Mouse (Mus musculus) urinary bladder, postnatal 4 days (tissue): ENCODE data around the gene Bspry.

ENCODE experiments used
- DNase-seq, 2 experiments: peaks; one replicate each; pipeline ENCODE4 v3.0.0; 2021 to 2022; ENCODE audit warnings: low spot score in 2 of 2

The Bspry gene

GRCm38 (mm10) chr4:62516079-62516478 lies 36.2 kb downstream of the Bspry start:
- DNase-seq, result no peak

GRCm38 (mm10) chr4:62516579-62516978 lies 36.7 kb downstream of the Bspry start:
- DNase-seq, result no peak

GRCm38 (mm10) chr4:62517046-62517445 lies 37.2 kb downstream of the Bspry start:
- no peak for DNase-seq

GRCm38 (mm10) chr4:62517538-62518415 lies 37.9 kb downstream of the Bspry start:
- no peak for DNase-seq

- DNase-seq, result peak in 1 of 2 experiments; percentile 34
These were observed 38.7 kb downstream of the Bspry start for GRCm38 (mm10) chr4:62518416-62519121.

- no peak for DNase-seq
These were observed 39.4 kb downstream of the Bspry start for GRCm38 (mm10) chr4:62519122-62519848.

- DNase-seq, result peak; percentile 86 to 87
These were observed 40.0 kb downstream of the Bspry start, which contains the start of gene Alad for GRCm38 (mm10) chr4:62519849-62520233. Gene Alad, minus strand, starts transcription at chr4:62519918.

- no peak for DNase-seq
These were observed 41.1 kb downstream of the Bspry start for GRCm38 (mm10) chr4:62520892-62521400.

GRCm38 (mm10) chr4:62524651-62525488 lies 45.0 kb downstream of the Bspry start, which contains the start of the genes Pole3 and 4933430I17Rik:
Gene Pole3, minus strand, starts transcription at chr4:62525068.
Gene 4933430I17Rik, plus strand, starts transcription at chr4:62525369.
- peak; percentile 97 to 99 for DNase-seq

GRCm38 (mm10) chr4:62525489-62525811 lies 45.6 kb downstream of the Bspry start:
- DNase-seq, result no peak

GRCm38 (mm10) chr4:62526256-62526655 lies 46.4 kb downstream of the Bspry start:
- DNase-seq, result no peak

- DNase-seq, result no peak
These were observed 47.8 kb downstream of the Bspry start for GRCm38 (mm10) chr4:62527655-62528054.

- no peak for DNase-seq
These were observed 53.9 kb downstream of the Bspry start for GRCm38 (mm10) chr4:62533729-62534128.

GRCm38 (mm10) chr4:62541802-62542201 lies 61.9 kb downstream of the Bspry start:
- no peak for DNase-seq

GRCm38 (mm10) chr4:62543782-62544181 lies 63.9 kb downstream of the Bspry start:
- no peak for DNase-seq

GRCm38 (mm10) chr4:62544801-62545200 lies 64.9 kb downstream of the Bspry start:
- no peak for DNase-seq
